Mouse (Mus musculus): ENCODE results near the gene Vmn1r237. TPM values are rescaled to one million over a fixed set of nuclear protein-coding genes. Genes with fewer than 3 reads are reported as not detected.

The Vmn1r237 gene
- not detected in 2 replicates for polyA plus RNA-seq (2015; fragmentation: Nextera tagmentation; extraction: Ambion mirVana)

GRCm38 (mm10) chr17:21311565-21311964 lies at the start of gene Vmn1r237:
TSS of gene Vmn1r237 (plus strand) at chr17:21311865.
- H3K4me2 ChIP-seq (ENCODE audit: low read length) = no peak within 1 kb of the TSS
- H3K4me3 ChIP-seq (replicated peaks; ENCODE audit: low read length) = no peak within 1 kb of the TSS
- no peak within 1 kb of the TSS for H3K9ac ChIP-seq (replicated peaks; ENCODE audit: low read depth, low read length)
- no peaks in the 10 kb centered on the region for H3K36me3 ChIP-seq (ENCODE audit: control insufficient read depth, insufficient read depth)
- no peaks in the 10 kb centered on the region for H3K4me1 ChIP-seq (replicated peaks; ENCODE audit: control insufficient read depth, insufficient read depth, low read length)
- H3K27ac ChIP-seq (ENCODE audit: low read length) = no peak within 1 kb of the TSS
- ATAC-seq = no peak
- no peaks in the 10 kb centered on the region for H3K27me3 ChIP-seq (replicated peaks; ENCODE audit: control insufficient read depth, insufficient read depth, low read length)
- H3K9me3 ChIP-seq (ENCODE audit: control insufficient read depth, low read length) = no peaks in the 10 kb centered on the region; the same call in 1 of the 2 replicates

DNA sequence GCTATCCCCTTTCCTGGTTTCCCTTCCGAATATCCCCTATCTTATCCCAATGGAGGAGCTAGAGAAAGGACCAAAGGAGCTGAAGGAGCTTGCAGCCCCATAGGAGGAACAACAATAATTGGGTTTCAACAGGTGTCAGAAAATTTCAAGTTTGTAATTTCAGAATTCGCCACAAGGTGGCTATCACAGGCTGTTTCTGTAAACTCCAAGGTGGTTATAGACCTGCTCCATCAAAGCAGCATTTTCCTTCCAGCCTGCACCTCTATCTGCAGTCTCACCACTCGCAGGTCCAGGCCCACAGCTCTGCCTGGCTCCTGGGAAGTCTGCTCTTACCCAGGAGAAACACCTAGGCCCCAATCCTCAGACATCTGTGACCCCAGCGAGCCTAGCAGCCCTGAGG lies 39.6 kb upstream of the Vmn1r237 start:
- H3K27ac ChIP-seq (ENCODE audit: low read length) = no peak overlapping the region
- no peak overlapping the region for H3K9ac ChIP-seq (replicated peaks; ENCODE audit: low read depth, low read length)
- no peaks in the 10 kb centered on the region for H3K27me3 ChIP-seq (replicated peaks; ENCODE audit: control insufficient read depth, insufficient read depth, low read length)
- 17% methylated on average over 4 of the region's 4 CpGs for WGBS
- ATAC-seq = no peak
- H3K4me1 ChIP-seq (replicated peaks; ENCODE audit: control insufficient read depth, insufficient read depth, low read length) = no peaks in the 10 kb centered on the region
- H3K4me3 ChIP-seq (replicated peaks; ENCODE audit: low read length) = no peak overlapping the region
- H3K36me3 ChIP-seq (ENCODE audit: control insufficient read depth, insufficient read depth) = no peaks in the 10 kb centered on the region
- H3K4me2 ChIP-seq (ENCODE audit: low read length) = no peak overlapping the region
- H3K9me3 ChIP-seq (ENCODE audit: control insufficient read depth, low read length) = no peaks in the 10 kb centered on the region

GRCm38 (mm10) chr17:21282642-21283041 lies 29.0 kb upstream of the Vmn1r237 start, which contains the start of gene Vmn1r236:
TSS of gene Vmn1r236 (plus strand) at chr17:21282942.
- no peak within 1 kb of the TSS for H3K4me3 ChIP-seq (replicated peaks; ENCODE audit: low read length)
- H3K27ac ChIP-seq (ENCODE audit: low read length) = no peak within 1 kb of the TSS
- 80% methylated on average over 3 of the region's 3 CpGs for WGBS
- no peaks in the 10 kb centered on the region; the same call in 1 of the 2 replicates for H3K9me3 ChIP-seq (ENCODE audit: control insufficient read depth, low read length)
- ATAC-seq = no peak
- no peaks in the 10 kb centered on the region for H3K4me1 ChIP-seq (replicated peaks; ENCODE audit: control insufficient read depth, insufficient read depth, low read length)
- H3K9ac ChIP-seq (replicated peaks; ENCODE audit: low read depth, low read length) = no peak within 1 kb of the TSS
- H3K36me3 ChIP-seq (ENCODE audit: control insufficient read depth, insufficient read depth) = no peaks in the 10 kb centered on the region
- H3K4me2 ChIP-seq (ENCODE audit: low read length) = no peak within 1 kb of the TSS
- no peaks in the 10 kb centered on the region for H3K27me3 ChIP-seq (replicated peaks; ENCODE audit: control insufficient read depth, insufficient read depth, low read length)

- Histone ChIP-seq H3K4me1 (replicated peaks; ENCODE audit: control insufficient read depth, insufficient read depth, low read length) (no peaks in the 10 kb centered on the region), H3K27me3 (replicated peaks; ENCODE audit: control insufficient read depth, insufficient read depth, low read length) (no peaks in the 10 kb centered on the region), H3K9me3 (ENCODE audit: control insufficient read depth, low read length) (no peaks in the 10 kb centered on the region; the same call in 1 of the 2 replicates), H3K9ac (replicated peaks; ENCODE audit: low read depth, low read length) (no peak overlapping the region), H3K4me3 (replicated peaks; ENCODE audit: low read length) (no peak overlapping the region), H3K36me3 (ENCODE audit: control insufficient read depth, insufficient read depth) (no peaks in the 10 kb centered on the region), H3K27ac (ENCODE audit: low read length) (no peak overlapping the region), H3K4me2 (ENCODE audit: low read length) (no peak overlapping the region)
- ATAC-seq = no peak
Measured at GRCm38 (mm10) chr17:21284395-21284794, 27.3 kb upstream of the Vmn1r237 start.

DNA sequence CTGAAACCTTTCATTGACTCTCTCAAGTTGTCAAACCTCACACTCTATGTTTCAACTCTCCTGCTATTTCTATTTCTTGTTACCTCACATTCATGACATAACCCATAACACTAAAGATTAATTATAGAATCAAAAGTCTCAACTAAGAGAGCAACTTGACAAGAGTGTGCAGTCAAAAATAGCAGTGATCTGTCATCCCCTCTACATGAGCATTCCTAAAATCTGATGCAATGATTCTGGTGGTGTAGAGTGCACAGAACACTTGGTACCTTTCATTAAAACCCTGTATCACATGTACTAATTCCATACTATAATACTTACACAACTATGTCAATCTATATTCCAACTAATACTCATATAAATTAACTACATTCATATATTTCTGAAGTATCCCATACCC lies 22.0 kb upstream of the Vmn1r237 start:
- no peak overlapping the region for H3K9ac ChIP-seq (replicated peaks; ENCODE audit: low read depth, low read length)
- H3K27ac ChIP-seq (ENCODE audit: low read length) = no peak overlapping the region
- H3K27me3 ChIP-seq (replicated peaks; ENCODE audit: control insufficient read depth, insufficient read depth, low read length) = no peaks in the 10 kb centered on the region
- no peak overlapping the region for H3K4me3 ChIP-seq (replicated peaks; ENCODE audit: low read length)
- ATAC-seq = no peak
- H3K4me2 ChIP-seq (ENCODE audit: low read length) = no peak overlapping the region
- H3K9me3 ChIP-seq (ENCODE audit: control insufficient read depth, low read length) = no peaks in the 10 kb centered on the region
- no peaks in the 10 kb centered on the region for H3K4me1 ChIP-seq (replicated peaks; ENCODE audit: control insufficient read depth, insufficient read depth, low read length)
- no peaks in the 10 kb centered on the region for H3K36me3 ChIP-seq (ENCODE audit: control insufficient read depth, insufficient read depth)

Small RNA genes within 50 kb of the gene (microRNA-seq; reads per million reads assigned to microRNA genes)
- gene Gm26384 = not detected

Other genes starting within 250 kb of the Vmn1r237 start
- gene Vmn1r234, start 85.8 kb upstream of the Vmn1r237 start, polyA plus RNA-seq (2015; fragmentation: Nextera tagmentation; extraction: Ambion mirVana) = not detected in 2 replicates
- not detected in 2 replicates for gene Vmn1r235, start 55.5 kb upstream of the Vmn1r237 start, polyA plus RNA-seq (2015; fragmentation: Nextera tagmentation; extraction: Ambion mirVana)
- not detected in 2 replicates for gene Vmn1r236, start 28.9 kb upstream of the Vmn1r237 start, polyA plus RNA-seq (2015; fragmentation: Nextera tagmentation; extraction: Ambion mirVana)
- 4.9 and 5.9 TPM in 2 replicates for gene Zfp677, start 71.9 kb downstream of the Vmn1r237 start, polyA plus RNA-seq (2015; fragmentation: Nextera tagmentation; extraction: Ambion mirVana)
- gene Zfp54, start 111.4 kb downstream of the Vmn1r237 start, polyA plus RNA-seq (2015; fragmentation: Nextera tagmentation; extraction: Ambion mirVana) = 4.1 and 5.7 TPM in 2 replicates
- gene Zfp51, start 138.5 kb downstream of the Vmn1r237 start, polyA plus RNA-seq (2015; fragmentation: Nextera tagmentation; extraction: Ambion mirVana) = 13.0 and 16.0 TPM in 2 replicates
- 12.4 and 13.5 TPM in 2 replicates for gene Zfp53, start 177.1 kb downstream of the Vmn1r237 start, polyA plus RNA-seq (2015; fragmentation: Nextera tagmentation; extraction: Ambion mirVana)
- gene Zfp52, start 223.7 kb downstream of the Vmn1r237 start, polyA plus RNA-seq (2015; fragmentation: Nextera tagmentation; extraction: Ambion mirVana) = 3.1 and 3.2 TPM in 2 replicates